Mouse (Mus musculus) hindbrain, embryonic 14.5 days (tissue): ENCODE data around the gene Nsg1. TPM values are rescaled to one million over a fixed set of nuclear protein-coding genes. Genes with fewer than 3 reads are reported as not detected.

Experiments used
- ATAC-seq: fragments of 200-750 bp; cut with Nextera tagmentation; 2 replicates; pipeline ENCODE4 v1.8.0; 2017; ENCODE audit warnings: moderate number of reproducible peaks, mild to moderate bottlenecking, moderate TSS enrichment, moderate library complexity; ENCODE audit not compliant: low FRiP score
- DNase-seq: peaks from one replicate; pipeline ENCODE4 v3.0.0-alpha.2; 2015; ENCODE audit warnings: low spot score
- H3K27ac ChIP-seq: fragments of 300-500 bp; sonication (generic); 2 replicates; pipeline ENCODE4 v1.5.1; 2014; ENCODE audit warnings: mild to moderate bottlenecking, moderate library complexity
- H3K27me3 ChIP-seq: fragments of 300-500 bp; sonication (generic); 2 replicates; pipeline ENCODE4 v1.6.1; 2014; ENCODE audit warnings: mild to moderate bottlenecking, low read length, mixed read lengths; ENCODE audit not compliant: control insufficient read depth, insufficient read depth
- H3K36me3 ChIP-seq: fragments of 300-500 bp; sonication (generic); replicated peaks from 2 replicates; pipeline ENCODE4 v1.6.1; 2014; ENCODE audit not compliant: control insufficient read depth, insufficient read depth
- H3K4me1 ChIP-seq: fragments of 300-500 bp; sonication (generic); replicated peaks from 2 replicates; pipeline ENCODE4 v1.6.1; 2014; ENCODE audit warnings: antibody characterized with exemption, low read length, mixed read lengths; ENCODE audit not compliant: control insufficient read depth, insufficient read depth
- H3K4me2 ChIP-seq: fragments of 300-500 bp; sonication (generic); replicated peaks from 2 replicates; pipeline ENCODE4 v1.6.1; 2014; ENCODE audit warnings: mild to moderate bottlenecking, moderate library complexity
- H3K4me3 ChIP-seq: fragments of 300-500 bp; sonication (generic); replicated peaks from 2 replicates; pipeline ENCODE4 v1.5.1; 2014; ENCODE audit warnings: mild to moderate bottlenecking, low read length
- H3K9ac ChIP-seq: fragments of 300-500 bp; sonication (generic); 2 replicates; pipeline ENCODE4 v1.6.1; 2014
- H3K9me3 ChIP-seq: fragments of 300-500 bp; sonication (generic); 2 replicates; pipeline ENCODE4 v1.6.1; 2016; ENCODE audit warnings: low read length; ENCODE audit not compliant: control insufficient read depth
- WGBS: fragments of 180-500 bp; shearing (Covaris S2); extraction: QIAGEN DNeasy Blood & Tissue Kit; methylation state at CpG from one replicate; pipeline ENCODE4 v1.1.7; 2014; 5-methylcytosine and 5-hydroxymethylcytosine counted together
- polyA plus RNA-seq: library from polyadenylated mRNA; unstranded; fragments of >200 nt; fragmentation: Nextera tagmentation; extraction: Ambion mirVana; gene quantifications from 2 replicates; pipeline ENCODE4 v1.2.1, GENCODE M21; 2014

Nsg1 gene
- polyA plus RNA-seq, 1 experiment from 2014 or later = 311 TPM

DNA sequence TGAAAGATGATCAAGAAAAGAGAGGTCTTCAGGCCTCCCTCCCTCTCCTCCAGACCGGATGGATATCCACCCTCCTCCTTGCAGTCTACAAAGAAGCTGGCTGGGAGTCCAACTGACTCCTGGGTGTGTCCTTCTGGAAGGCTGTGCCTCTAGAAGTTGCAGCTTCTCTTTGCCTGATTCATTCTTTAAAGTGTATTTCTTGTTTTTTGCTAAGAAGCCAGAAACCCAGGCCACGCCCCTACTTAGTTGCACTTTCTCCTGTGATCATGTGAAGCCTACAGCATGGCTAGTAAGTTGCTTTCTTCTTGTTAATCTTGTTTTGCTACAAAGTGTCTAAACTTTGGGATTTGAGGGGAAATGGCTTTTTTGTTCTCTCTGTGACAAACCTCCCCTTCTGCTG is 27.3 kb upstream of the Nsg1 start:
- H3K27me3 ChIP-seq = no peaks in the 10 kb centered on the region
- H3K9me3 ChIP-seq = no peaks in the 10 kb centered on the region
- H3K4me1 ChIP-seq = no peaks in the 10 kb centered on the region
- H3K27ac ChIP-seq = no peak overlapping the region
- no peak overlapping the region for H3K9ac ChIP-seq
- DNase-seq (no peak), ATAC-seq (no peak)
- H3K4me3 ChIP-seq = no peak overlapping the region
- no peak overlapping the region for H3K4me2 ChIP-seq
- WGBS = 91% methylated on average over 2 of the region's 2 CpGs
- H3K36me3 ChIP-seq = no peaks in the 10 kb centered on the region

DNA sequence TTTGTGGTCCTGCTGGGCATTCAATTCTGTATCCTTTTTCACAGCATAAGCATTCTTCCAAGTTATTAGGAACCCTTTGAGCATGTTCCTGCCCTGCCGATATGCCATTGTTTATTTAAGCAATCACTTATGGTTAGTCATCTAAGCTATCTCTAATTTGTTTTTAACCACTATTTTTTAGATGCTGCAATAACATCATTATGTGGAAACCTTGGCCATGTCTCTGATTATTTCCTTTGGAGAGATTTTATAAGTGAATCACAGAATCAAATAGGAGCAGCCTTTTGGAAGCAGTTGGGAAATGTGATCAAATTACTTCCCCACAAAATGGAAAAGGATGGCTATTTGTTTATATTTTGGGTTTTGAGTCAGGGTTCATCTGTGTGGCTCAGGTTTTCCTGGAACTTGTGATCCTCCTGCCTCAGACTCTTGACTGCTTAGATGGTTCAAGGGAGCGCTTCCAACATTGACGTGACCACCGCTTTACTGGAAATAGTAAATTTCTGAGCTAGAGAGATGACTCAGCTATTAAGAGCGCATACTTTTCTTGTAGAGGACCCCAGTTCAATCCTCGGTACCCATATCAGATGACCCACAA is 25.1 kb upstream of the Nsg1 start:
- Histone ChIP-seq H3K4me2 (no peak overlapping the region), H3K9ac (no peak overlapping the region), H3K27me3 (no peaks in the 10 kb centered on the region), H3K36me3 (no peaks in the 10 kb centered on the region), H3K4me3 (no peak overlapping the region), H3K27ac (no peak overlapping the region), H3K9me3 (no peaks in the 10 kb centered on the region), H3K4me1 (no peaks in the 10 kb centered on the region)
- no peak for DNase-seq
- ATAC-seq = no peak
- 91% methylated on average over 6 of the region's 6 CpGs for WGBS

DNA sequence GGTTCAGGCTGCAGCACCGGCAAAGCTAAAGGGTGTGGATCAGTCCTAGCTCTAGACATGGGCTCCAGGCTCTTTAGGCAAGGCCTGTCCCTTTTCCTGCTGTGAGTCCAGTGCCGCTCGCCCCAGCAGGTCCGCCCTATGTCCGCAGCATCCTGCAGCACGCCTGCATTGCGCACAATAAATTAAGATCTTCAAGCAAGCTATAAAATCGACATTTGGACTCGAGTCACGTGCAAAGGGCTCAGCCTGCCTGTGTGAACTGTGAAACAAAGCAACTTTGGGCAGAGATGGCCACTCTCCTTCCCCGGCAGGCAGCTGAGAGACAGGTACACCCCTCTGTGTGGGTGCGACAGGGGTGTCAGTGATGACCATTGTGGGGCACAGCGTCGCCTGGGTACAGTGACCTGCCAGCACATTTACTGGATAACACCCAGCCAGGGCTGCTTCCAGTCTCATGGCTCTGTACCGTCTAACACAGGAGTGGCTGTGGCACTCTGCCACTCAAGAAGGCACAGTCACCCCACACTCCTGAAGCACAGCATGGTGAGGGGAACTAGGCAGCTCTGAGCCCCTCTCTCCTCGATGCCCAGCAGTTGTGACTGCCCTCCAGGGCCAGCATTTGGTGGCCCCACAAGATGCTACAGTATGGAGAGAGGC is 14.7 kb upstream of the Nsg1 start:
- Histone ChIP-seq H3K27ac (no peak overlapping the region), H3K4me3 (no peak overlapping the region), H3K36me3 (no peaks in the 10 kb centered on the region), H3K9ac (no peak overlapping the region), H3K27me3 (no peaks in the 10 kb centered on the region), H3K4me2 (no peak overlapping the region), H3K4me1 (no peaks in the 10 kb centered on the region), H3K9me3 (no peaks in the 10 kb centered on the region)
- DNase-seq = no peak
- WGBS = 88% methylated on average over 16 of the region's 16 CpGs
- no peak for ATAC-seq

- 60% methylated on average over 5 of the region's 5 CpGs for WGBS
- Histone ChIP-seq H3K9me3 (no peaks in the 10 kb centered on the region), H3K27ac (no peak overlapping the region), H3K4me1 (no peaks in the 10 kb centered on the region), H3K9ac (no peak overlapping the region), H3K36me3 (no peaks in the 10 kb centered on the region), H3K27me3 (no peaks in the 10 kb centered on the region), H3K4me2 (no peak overlapping the region), H3K4me3 (no peak overlapping the region)
- ATAC-seq (no peak), DNase-seq (no peak)
Measured at GRCm38 (mm10) chr5:38173766-38174165, 14.1 kb upstream of the Nsg1 start.

DNA sequence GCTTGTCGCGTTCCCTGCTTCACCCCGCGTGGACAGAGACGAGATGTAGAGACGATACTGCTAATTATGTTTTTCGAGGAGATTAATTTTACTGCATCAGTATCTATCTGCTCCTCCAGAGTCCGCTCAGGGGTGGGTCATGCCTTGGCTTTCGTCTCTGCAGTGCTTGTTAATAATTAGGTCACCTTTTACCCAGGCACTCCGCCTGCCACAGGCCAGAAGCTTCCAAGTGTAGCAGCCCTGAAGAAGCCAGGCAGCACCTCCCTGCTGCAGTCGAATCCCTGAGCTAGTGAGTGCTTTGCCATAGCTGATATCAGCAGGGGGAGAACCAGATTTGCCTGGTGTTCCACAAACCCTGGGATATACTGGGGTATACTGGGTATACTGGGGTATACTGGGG is 8.8 kb upstream of the Nsg1 start:
- H3K9ac ChIP-seq = no peak overlapping the region
- WGBS = 74% methylated on average over 11 of the region's 11 CpGs
- H3K4me3 ChIP-seq = no peak overlapping the region
- H3K4me2 ChIP-seq = no peak overlapping the region
- H3K36me3 ChIP-seq = no peaks in the 10 kb centered on the region
- no peak overlapping the region for H3K27ac ChIP-seq
- H3K27me3 ChIP-seq = no peaks in the 10 kb centered on the region
- no peaks in the 10 kb centered on the region for H3K4me1 ChIP-seq
- 0 out of 2 replicates have a peak, but pooled peaks have one; percentile 32 for ATAC-seq
- no peaks in the 10 kb centered on the region for H3K9me3 ChIP-seq
- no peak for DNase-seq

DNA sequence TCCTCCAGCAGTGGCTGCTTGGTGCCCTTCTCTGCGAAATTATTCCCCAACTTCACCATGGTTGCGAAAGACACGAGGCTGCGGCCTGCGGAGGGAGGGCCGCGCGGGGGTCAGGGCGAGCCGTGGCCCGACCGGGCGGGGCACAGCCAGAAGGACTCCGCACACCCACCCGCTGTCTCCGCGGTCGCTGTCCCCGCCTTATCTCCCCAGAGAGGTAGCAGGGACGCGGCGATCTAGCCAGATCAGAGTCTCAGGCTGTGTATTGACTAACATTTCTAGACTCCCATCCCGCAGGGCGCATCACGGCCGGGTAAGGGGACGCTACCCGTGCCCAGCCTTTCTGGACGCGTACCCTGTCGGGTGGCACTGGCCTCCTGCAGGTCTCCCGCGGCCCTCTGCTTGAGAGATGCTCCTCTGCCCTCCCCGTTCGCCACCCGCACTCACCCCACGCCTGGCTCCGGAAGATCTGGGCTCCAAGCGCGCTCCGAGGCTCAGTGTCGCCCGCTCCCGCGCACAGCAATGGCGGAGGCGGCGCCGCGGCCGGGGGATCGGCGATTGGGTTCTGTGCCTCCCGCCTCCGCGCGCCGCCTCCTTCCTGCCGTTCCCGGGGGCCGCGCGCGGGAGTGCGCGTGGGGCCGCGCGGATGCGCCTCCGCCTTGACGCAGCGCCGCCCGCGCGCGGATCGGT is 617 bp downstream of the Nsg1 start:
- WGBS = under 1% methylated on average over 75 of the region's 79 CpGs
- H3K27me3 ChIP-seq = no peaks in the 10 kb centered on the region
- peak; percentile 82 for ATAC-seq

DNA sequence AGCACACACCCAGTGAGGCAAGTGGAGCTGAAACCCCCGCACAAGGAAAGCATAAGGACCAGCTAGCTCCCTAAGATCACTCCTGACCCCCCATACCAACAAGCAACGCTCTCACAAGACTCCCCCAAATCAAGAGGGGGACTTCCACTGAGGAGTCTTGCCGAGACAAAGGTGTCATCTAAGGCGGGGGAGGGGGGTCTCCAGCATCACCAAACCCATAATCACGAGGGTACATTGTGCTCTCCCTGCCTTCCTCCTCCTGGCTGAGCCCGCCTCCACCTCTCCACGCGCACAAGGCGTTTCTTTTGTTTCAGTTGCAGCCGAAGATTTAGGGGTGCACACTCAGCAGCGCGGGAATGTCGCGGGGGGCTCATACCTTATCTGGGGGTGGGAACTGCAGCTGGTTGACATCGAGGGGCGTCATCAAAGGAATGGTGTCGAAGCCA is 1.2 kb downstream of the Nsg1 start:
- peaks cover 48% of the 10 kb centered on the region for H3K4me1 ChIP-seq
- H3K9ac ChIP-seq = peak overlapping the region; percentile 100
- H3K36me3 ChIP-seq = peaks cover 43% of the 10 kb centered on the region
- no peaks in the 10 kb centered on the region for H3K9me3 ChIP-seq
- DNase-seq = peak; percentile 66
- ATAC-seq = peak; percentile 51
- under 1% methylated on average over 17 of the region's 17 CpGs for WGBS
- peak overlapping the region; percentile 94 for H3K4me3 ChIP-seq
- peak overlapping the region; percentile 94 for H3K4me2 ChIP-seq
- H3K27ac ChIP-seq = peak overlapping the region; percentile 99
- no peaks in the 10 kb centered on the region for H3K27me3 ChIP-seq

More for the DNA sequence above, 617 bp downstream of the Nsg1 start:
- Histone ChIP-seq H3K9ac (peak overlapping the region; percentile 100), H3K27ac (peak overlapping the region; percentile 99), H3K9me3 (no peaks in the 10 kb centered on the region), H3K4me1 (peaks cover 43% of the 10 kb centered on the region), H3K4me3 (peak overlapping the region; percentile 94), H3K4me2 (peak overlapping the region; percentile 94), H3K36me3 (peaks cover 38% of the 10 kb centered on the region)
- DNase-seq = peak; percentile 91

GRCm38 (mm10) chr5:38157481-38158020 is 2.2 kb downstream of the Nsg1 start:
- 39% methylated on average over 9 of the region's 9 CpGs for WGBS
- Histone ChIP-seq H3K27me3 (no peaks in the 10 kb centered on the region), H3K36me3 (peaks cover 53% of the 10 kb centered on the region), H3K4me1 (peaks cover 58% of the 10 kb centered on the region), H3K9ac (peak overlapping the region; percentile 100), H3K9me3 (no peaks in the 10 kb centered on the region), H3K4me3 (peak overlapping the region; percentile 94), H3K27ac (peak overlapping the region; percentile 99), H3K4me2 (peak overlapping the region; percentile 94)
- ATAC-seq (no peak), DNase-seq (no peak)

DNA sequence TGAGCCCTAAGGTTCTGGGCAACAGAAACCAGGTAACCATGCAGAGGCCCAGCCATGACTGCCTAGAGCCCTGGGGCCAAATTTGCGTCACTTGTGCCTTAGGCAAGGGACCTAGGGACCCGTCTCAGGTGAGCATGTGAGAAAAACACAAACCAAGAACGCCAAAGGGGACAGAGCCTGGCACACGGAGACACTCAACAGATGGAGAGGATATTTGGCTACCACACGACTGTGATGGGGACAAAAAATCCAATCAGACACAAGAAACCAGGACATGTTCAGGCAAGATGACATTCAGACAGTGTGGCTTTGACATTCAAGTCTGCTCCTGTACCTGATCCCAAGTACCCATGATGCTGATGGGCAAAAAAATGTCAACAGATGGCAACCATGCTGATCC is 6.1 kb downstream of the Nsg1 start:
- H3K4me1 ChIP-seq = peaks cover 69% of the 10 kb centered on the region
- WGBS = 88% methylated on average over 5 of the region's 5 CpGs
- H3K4me2 ChIP-seq = peak overlapping the region; percentile 27
- 0 out of 2 replicates have a peak overlapping the region, but pooled peaks have one; percentile 7 for H3K9ac ChIP-seq
- H3K9me3 ChIP-seq = no peaks in the 10 kb centered on the region
- ATAC-seq = no peak
- no peak overlapping the region for H3K4me3 ChIP-seq
- DNase-seq = no peak
- H3K27me3 ChIP-seq = no peaks in the 10 kb centered on the region
- peaks cover 92% of the 10 kb centered on the region for H3K36me3 ChIP-seq
- no peak overlapping the region for H3K27ac ChIP-seq
